Mouse (Mus musculus) midbrain, embryonic 15.5 days (tissue): ENCODE measurements around the gene Ccnd3. TPM values are rescaled to one million over a fixed set of nuclear protein-coding genes. Genes with fewer than 3 reads are reported as not detected.
"Not testable (repeated sequence)": the region's sequence is repeated elsewhere in the genome, so short reads cannot be mapped to it uniquely, and the experiment has no call there.

Source experiments
- ATAC-seq: fragments of 200-750 bp; cut with Nextera tagmentation; replicated peaks from 2 replicates; pipeline ENCODE4 v1.8.0; 2017; ENCODE audit warnings: moderate TSS enrichment
- H3K27ac ChIP-seq: fragments of 300-500 bp; sonication (generic); 2 replicates; pipeline ENCODE4 v1.5.1; 2015; ENCODE audit warnings: mild to moderate bottlenecking, inconsistent platforms
- H3K27me3 ChIP-seq: fragments of 300-500 bp; sonication (generic); replicated peaks from 2 replicates; pipeline ENCODE4 v1.6.1; 2015; ENCODE audit warnings: inconsistent platforms
- H3K36me3 ChIP-seq: fragments of 300-500 bp; sonication (generic); replicated peaks from 2 replicates; pipeline ENCODE4 v1.6.1; 2015; ENCODE audit warnings: inconsistent platforms
- H3K4me1 ChIP-seq: fragments of 300-500 bp; sonication (generic); 2 replicates; pipeline ENCODE4 v1.6.1; 2015; ENCODE audit warnings: inconsistent platforms
- H3K4me2 ChIP-seq: fragments of 300-500 bp; sonication (generic); 2 replicates; pipeline ENCODE4 v1.6.1; 2015; ENCODE audit warnings: inconsistent platforms, mild to moderate bottlenecking, moderate library complexity
- H3K4me3 ChIP-seq: fragments of 300-500 bp; sonication (generic); 2 replicates; pipeline ENCODE4 v1.5.1; 2015; ENCODE audit warnings: mild to moderate bottlenecking, inconsistent platforms
- H3K9ac ChIP-seq: fragments of 300-500 bp; sonication (generic); 2 replicates; pipeline ENCODE4 v1.6.1; 2015; ENCODE audit warnings: mild to moderate bottlenecking, inconsistent platforms
- H3K9me3 ChIP-seq: fragments of 300-500 bp; sonication (generic); 2 replicates; pipeline ENCODE4 v1.6.1; 2016; ENCODE audit warnings: inconsistent platforms
- WGBS: fragments of 180-500 bp; shearing (Covaris S2); methylation state at CpG from one replicate; pipeline ENCODE4 v1.1.7; 2015; ENCODE audit warnings: mixed read lengths; 5-methylcytosine and 5-hydroxymethylcytosine counted together
- polyA plus RNA-seq: library from polyadenylated mRNA; unstranded; fragments of >200 nt; fragmentation: Nextera tagmentation; extraction: Ambion mirVana; gene quantifications from 2 replicates; pipeline ENCODE4 v1.2.1, GENCODE M21; 2015

Ccnd3 gene
- polyA plus RNA-seq, 1 experiment from 2014 or later = 74.0 TPM

DNA sequence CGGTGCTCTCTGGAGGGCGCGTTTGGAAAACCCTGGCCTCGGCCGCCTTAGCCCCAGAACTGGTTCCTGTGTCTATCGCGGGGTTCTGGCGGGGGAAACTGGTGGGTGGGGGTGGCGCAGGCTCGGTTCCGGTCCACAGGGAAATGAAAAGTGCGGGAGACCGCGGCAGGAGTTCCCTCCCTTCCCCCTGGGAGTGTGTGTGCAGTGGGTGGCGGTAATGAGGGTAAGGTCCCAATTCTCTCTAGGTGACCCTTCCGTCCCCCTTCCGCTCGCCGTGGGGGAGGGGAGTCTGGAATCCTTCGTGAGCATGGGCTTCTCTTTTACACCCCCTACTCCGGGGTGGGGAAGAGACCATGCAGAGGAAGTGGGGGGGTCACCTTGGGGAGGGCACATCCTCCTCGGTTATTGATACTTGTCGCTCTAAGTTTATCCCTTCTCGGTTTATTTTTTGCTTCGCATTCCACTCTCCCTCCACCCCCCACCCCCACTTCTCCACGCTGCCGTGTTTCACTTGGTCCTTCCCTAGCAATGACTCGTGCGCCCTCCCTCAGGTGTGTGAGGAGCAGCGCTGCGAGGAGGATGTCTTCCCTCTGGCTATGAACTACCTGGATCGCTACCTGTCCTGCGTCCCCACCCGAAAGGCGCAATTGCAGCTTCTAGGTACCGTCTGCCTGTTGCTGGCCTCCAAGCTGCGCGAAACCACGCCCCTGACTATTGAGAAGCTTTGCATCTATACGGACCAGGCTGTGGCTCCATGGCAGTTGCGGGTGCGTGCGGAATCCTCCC lies 89.5 kb downstream of the Ccnd3 start:
- peak overlapping the region; percentile 74 for H3K4me3 ChIP-seq
- H3K27ac ChIP-seq = peak overlapping the region; percentile 76
- H3K36me3 ChIP-seq = 0 out of 2 replicates have a peak, but pooled peaks cover under 1% of the 10 kb centered on the region
- ATAC-seq = 0 out of 2 replicates have a peak, but pooled peaks have one; percentile 1
- H3K27me3 ChIP-seq = no peaks in the 10 kb centered on the region
- H3K9me3 ChIP-seq = no peaks in the 10 kb centered on the region
- H3K4me1 ChIP-seq = peaks cover 43% of the 10 kb centered on the region
- peak overlapping the region; percentile 69 for H3K9ac ChIP-seq
- under 1% methylated on average over 43 of the region's 43 CpGs for WGBS
- peak overlapping the region; percentile 98 for H3K4me2 ChIP-seq

DNA sequence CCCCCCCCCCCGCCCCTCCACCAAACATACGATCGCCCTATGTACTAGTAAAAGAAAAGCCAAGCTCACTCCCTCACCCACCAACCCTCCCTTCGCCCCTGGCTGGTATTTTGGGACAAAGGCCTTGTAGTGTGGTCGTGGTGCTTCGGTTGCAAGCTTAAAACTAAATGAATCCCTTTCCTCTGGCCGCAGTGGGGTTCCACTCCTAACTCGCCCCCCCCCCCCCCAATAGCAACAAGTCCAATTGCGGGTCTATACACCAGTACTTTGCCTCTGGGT lies 90.1 kb downstream of the Ccnd3 start:
- Histone ChIP-seq H3K9me3 (no peaks in the 10 kb centered on the region), H3K27me3 (no peaks in the 10 kb centered on the region), H3K4me1 (peaks cover 43% of the 10 kb centered on the region), H3K4me2 (peak overlapping the region; percentile 98), H3K27ac (peak overlapping the region; percentile 76), H3K36me3 (0 out of 2 replicates have a peak, but pooled peaks cover 2% of the 10 kb centered on the region), H3K4me3 (peak overlapping the region; percentile 74), H3K9ac (0 out of 2 replicates have a peak overlapping the region, but pooled peaks have one; percentile 1)
- ATAC-seq = no peak
- 0% methylated on average over 8 of the region's 9 CpGs for WGBS

DNA sequence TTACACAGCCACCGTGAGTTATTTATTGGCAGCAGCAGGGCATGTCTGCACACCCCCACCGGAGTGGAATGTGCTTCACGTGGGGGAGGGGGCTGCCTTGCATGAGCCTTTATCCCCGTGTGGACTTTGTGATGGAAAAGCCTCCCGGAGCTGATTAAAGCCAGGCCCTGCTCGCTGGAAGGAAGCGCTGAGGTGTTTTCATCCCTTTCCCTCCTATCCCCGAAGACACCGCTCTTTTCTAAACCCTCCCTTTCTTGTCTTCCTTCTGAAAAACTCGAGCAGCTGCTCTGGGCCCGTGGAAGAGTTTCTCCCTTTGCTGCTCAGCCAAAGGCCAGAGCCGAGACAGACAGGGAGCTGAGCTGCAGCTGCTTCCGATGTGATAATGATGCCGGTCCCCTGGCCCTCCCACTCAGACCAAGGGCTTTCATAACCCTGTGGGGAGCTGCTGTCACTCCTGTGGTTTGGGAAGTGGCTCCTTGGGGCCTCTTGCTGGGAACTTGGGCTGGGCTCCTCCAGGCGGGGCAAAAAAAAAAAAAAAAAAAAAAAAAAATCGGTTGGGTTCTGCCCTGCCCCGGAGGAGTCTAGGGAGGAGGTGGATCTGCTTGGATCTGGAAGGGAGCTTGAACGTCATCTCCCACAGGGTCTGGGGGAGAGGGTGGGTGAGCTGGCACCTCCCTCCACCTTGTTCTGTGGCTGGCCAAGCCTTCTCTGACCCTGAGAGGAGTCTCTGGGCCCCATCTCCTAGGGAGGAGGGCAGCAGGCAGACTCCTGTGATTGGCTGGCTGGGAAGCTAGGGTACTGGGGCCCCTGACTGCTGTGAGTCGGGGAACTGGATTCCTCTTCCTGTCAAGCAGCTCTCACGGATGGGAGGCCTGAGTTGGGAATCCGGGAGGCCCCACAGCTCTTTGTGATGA lies 90.7 kb downstream of the Ccnd3 start:
- Histone ChIP-seq H3K36me3 (0 out of 2 replicates have a peak, but pooled peaks cover 2% of the 10 kb centered on the region), H3K4me1 (peaks cover 43% of the 10 kb centered on the region), H3K4me3 (peak overlapping the region; percentile 74), H3K27ac (peak overlapping the region; percentile 76), H3K9me3 (no peaks in the 10 kb centered on the region), H3K27me3 (no peaks in the 10 kb centered on the region), H3K9ac (peak overlapping the region; percentile 5; the same call in 1 of the 2 replicates), H3K4me2 (peak overlapping the region; percentile 98)
- 3% methylated on average over 21 of the region's 21 CpGs for WGBS
- peak; percentile 14; the same call in 1 of the 2 replicates for ATAC-seq

DNA sequence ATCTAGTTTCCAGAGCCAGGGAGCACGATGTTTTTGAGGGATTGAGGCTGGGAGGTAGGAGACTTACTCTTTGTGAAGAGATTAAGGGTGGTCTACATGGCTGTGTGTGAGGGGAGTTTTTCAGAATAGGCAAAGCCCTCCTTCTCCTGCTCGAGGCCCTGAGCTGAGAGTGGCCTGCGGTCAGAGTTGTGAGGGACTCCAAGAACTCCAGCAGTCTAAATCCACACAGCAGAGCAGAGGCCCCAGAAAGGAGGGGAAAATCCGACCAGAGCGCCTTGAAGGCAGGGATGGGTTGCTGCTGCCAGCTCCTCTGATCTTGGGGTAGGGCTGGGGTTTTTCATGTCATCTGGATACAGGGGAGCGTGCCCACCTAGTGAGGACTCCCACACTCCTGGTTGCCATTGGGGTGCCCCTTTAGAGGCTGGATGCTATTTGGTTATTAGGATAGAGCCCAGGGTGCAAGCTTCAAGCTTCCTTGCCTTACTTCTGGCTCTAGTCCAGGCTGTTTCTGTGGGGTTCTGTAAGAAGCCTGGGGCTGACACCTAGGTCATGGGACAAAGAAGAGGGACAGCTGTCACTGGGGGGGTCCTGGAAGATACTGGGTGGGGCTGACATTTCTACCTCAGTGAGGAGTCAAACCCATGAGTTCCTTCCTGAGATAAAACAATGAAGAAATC lies 91.4 kb downstream of the Ccnd3 start:
- Histone ChIP-seq H3K4me2 (peak overlapping the region; percentile 98), H3K4me1 (peaks cover 43% of the 10 kb centered on the region), H3K4me3 (0 out of 2 replicates have a peak overlapping the region, but pooled peaks have one; percentile 74), H3K36me3 (peaks cover 8% of the 10 kb centered on the region), H3K27me3 (no peaks in the 10 kb centered on the region), H3K9ac (peak overlapping the region; percentile 5; the same call in 1 of the 2 replicates), H3K9me3 (no peaks in the 10 kb centered on the region), H3K27ac (peak overlapping the region; percentile 76)
- WGBS = 22% methylated on average over 6 of the region's 6 CpGs
- no peak for ATAC-seq

DNA sequence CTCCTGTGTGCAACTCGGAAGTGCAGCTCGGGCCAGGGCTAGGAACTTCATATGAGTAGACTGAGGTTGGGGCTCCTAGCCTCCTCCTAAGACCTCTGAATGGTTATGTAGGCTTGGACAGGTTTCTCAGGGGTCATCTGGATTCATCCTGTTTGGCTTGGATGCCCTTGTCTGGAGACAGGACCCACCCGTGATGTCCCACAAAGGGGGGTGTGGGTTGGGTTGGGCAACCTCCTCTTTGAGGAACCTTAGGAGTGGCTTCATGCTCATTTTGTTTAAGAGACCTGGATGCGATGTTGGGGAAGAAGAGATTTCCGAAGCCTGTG lies 92.0 kb downstream of the Ccnd3 start:
- peaks cover 13% of the 10 kb centered on the region for H3K36me3 ChIP-seq
- no peak overlapping the region for H3K9ac ChIP-seq
- no peaks in the 10 kb centered on the region for H3K27me3 ChIP-seq
- H3K4me2 ChIP-seq = peak overlapping the region; percentile 98
- peaks cover 43% of the 10 kb centered on the region for H3K4me1 ChIP-seq
- no peak for ATAC-seq
- H3K27ac ChIP-seq = peak overlapping the region; percentile 76; the same call in 1 of the 2 replicates
- WGBS = 38% methylated on average over 5 of the region's 5 CpGs
- no peak overlapping the region for H3K4me3 ChIP-seq
- H3K9me3 ChIP-seq = no peaks in the 10 kb centered on the region

- peaks cover 43% of the 10 kb centered on the region for H3K4me1 ChIP-seq
- peaks cover 17% of the 10 kb centered on the region for H3K36me3 ChIP-seq
- H3K27ac ChIP-seq = 0 out of 2 replicates have a peak overlapping the region, but pooled peaks have one; percentile 76
- H3K9me3 ChIP-seq = no peaks in the 10 kb centered on the region
- H3K9ac ChIP-seq = no peak overlapping the region
- WGBS = 51% methylated on average over 13 of the region's 13 CpGs
- no peak overlapping the region for H3K4me3 ChIP-seq
- H3K4me2 ChIP-seq = peak overlapping the region; percentile 98; the same call in 1 of the 2 replicates
- ATAC-seq = no peak
- H3K27me3 ChIP-seq = no peaks in the 10 kb centered on the region
These were observed 92.4 kb downstream of the Ccnd3 start for GRCm38 (mm10) chr17:47597261-47597660.

GRCm38 (mm10) chr17:47597838-47598579 lies 93.2 kb downstream of the Ccnd3 start:
- no peak overlapping the region for H3K4me3 ChIP-seq
- H3K27me3 ChIP-seq = no peaks in the 10 kb centered on the region
- no peak overlapping the region for H3K27ac ChIP-seq
- H3K36me3 ChIP-seq = peaks cover 23% of the 10 kb centered on the region
- H3K9me3 ChIP-seq = no peaks in the 10 kb centered on the region
- no peak overlapping the region for H3K4me2 ChIP-seq
- H3K4me1 ChIP-seq = peaks cover 41% of the 10 kb centered on the region
- 23% methylated on average over 10 of the region's 10 CpGs for WGBS
- ATAC-seq = no peak
- no peak overlapping the region for H3K9ac ChIP-seq

DNA sequence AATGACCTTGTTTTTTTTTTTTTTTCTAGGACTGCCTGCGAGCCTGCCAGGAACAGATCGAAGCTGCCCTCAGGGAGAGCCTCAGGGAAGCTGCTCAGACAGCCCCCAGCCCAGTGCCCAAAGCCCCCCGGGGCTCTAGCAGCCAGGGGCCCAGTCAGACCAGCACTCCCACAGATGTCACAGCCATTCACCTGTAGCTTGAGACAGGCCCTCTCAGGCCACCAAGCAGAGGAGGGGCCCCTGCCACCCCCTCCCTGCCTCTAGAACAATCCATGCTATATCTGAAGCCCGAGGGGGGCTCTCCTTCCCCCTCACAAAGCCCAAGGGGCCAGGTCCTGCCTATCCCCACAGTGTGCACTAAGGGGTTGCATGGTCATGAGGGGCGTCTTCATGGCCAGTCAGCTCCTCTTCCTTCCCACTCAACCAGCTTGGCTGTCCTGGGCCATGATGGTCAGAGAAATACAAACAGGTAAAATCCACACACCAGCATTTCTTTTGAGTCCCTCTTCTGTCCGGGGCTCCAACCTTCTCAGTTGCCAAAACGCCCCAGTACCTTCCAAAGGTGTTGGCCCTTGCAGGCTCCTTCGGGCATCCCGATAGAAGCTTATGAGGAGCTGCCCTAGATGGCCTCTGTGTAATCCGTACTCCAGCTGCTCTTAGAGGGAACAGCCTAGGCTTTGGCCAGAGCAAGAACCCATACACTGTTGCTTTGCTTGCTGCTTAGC lies 93.9 kb downstream of the Ccnd3 start:
- not testable (repeated sequence) for H3K27ac ChIP-seq, ATAC-seq, H3K4me3 ChIP-seq, H3K9ac ChIP-seq, H3K9me3 ChIP-seq, H3K27me3 ChIP-seq, H3K4me2 ChIP-seq
- Histone ChIP-seq H3K36me3 (peaks cover 27% of the 10 kb centered on the region), H3K4me1 (peaks cover 40% of the 10 kb centered on the region)
- 82% methylated on average over 10 of the region's 10 CpGs for WGBS

DNA sequence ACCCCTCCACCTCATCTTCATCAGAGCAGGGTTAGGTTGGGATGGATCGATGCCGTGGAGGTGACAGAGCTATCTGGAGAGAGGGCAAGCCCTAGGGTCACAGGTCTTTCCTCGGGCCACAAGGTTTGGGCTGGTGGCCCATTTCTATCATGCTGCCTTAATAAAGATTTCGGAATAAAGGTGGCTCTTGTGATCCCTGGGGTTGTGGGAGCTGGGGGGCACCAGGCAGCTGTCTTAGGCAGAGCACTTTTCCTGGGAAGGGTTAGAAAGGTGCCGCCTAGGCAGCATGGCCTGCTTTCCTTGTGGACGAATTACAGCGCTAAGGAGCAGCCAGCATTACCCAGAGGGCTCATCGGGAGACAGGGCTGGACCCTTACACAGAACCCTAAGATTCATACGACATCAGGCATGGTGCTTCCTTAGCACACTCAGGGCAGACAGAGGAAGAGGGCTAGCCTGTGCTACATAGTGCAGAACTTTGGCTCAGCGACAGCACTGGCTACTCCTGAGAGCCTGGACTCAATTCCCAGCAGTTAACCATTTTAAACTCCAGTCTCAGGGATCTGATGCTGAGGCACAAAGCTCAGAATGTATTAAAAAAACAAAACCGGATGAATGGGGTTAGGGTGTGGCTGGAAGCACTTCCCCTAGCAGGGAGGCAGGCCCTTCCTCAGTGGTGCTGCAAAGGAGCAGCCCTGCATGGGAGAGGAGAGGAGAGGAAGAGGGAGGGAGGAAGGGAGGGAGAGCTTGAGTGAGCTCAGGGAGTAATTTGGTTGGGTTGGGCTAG lies 94.9 kb downstream of the Ccnd3 start:
- no peak overlapping the region for H3K9ac ChIP-seq
- no peaks in the 10 kb centered on the region for H3K9me3 ChIP-seq
- no peak overlapping the region for H3K4me2 ChIP-seq
- no peak for ATAC-seq
- peaks cover 30% of the 10 kb centered on the region for H3K4me1 ChIP-seq
- peaks cover 32% of the 10 kb centered on the region for H3K36me3 ChIP-seq
- no peak overlapping the region for H3K4me3 ChIP-seq
- 82% methylated on average over 11 of the region's 11 CpGs for WGBS
- no peak overlapping the region for H3K27ac ChIP-seq
- no peaks in the 10 kb centered on the region for H3K27me3 ChIP-seq

GRCm38 (mm10) chr17:47600601-47601388 lies 95.9 kb downstream of the Ccnd3 start:
- WGBS = 88% methylated on average over 13 of the region's 13 CpGs
- Histone ChIP-seq H3K4me3 (no peak overlapping the region), H3K9me3 (no peaks in the 10 kb centered on the region), H3K36me3 (peaks cover 38% of the 10 kb centered on the region), H3K9ac (no peak overlapping the region), H3K27me3 (no peaks in the 10 kb centered on the region), H3K4me2 (no peak overlapping the region), H3K4me1 (peaks cover 19% of the 10 kb centered on the region), H3K27ac (no peak overlapping the region)
- ATAC-seq = no peak
